ENCODE assay signal across 13 mouse cellular contexts in the genomic region with DNA sequence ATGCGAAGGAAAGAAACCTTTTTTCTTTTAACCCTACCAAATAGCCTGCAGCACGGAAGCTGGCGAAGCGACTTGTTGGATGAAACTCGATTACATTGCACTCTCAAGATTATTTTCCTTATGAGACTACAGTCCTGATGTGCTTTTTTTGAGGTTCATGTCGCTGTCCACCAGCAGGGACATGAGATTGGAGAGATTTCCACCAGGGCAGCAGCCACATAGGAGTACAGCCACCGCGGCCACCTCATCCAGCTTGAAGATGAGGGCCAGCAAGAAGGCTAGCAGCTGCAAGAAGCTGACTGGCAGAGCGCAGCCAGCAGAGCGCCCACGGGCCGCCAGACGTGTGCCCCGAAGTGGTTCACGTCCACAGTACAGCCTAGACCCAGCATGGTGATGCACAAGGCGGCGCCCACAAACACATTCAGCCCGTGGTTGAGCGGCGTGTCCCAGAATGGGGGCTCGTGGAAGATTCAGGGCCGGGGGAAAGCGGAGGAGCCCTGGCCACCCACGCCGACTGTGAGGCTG. TPM values are rescaled to one million over a fixed set of nuclear protein-coding genes. Genes with fewer than 3 reads are reported as not detected.
DNase-seq lines count a peak whose midpoint lies in the region; ATAC-seq and TF ChIP-seq lines count a peak whose summit lies in the region.
"Not testable (repeated sequence)": the region's sequence is repeated elsewhere in the genome, so short reads cannot be mapped to it uniquely, and the experiment has no call there.
"Had no signal": no experiment of that assay in that cellular context is flagged by ENCODE, and none has a peak within 500 bp of the region (broad histone marks: within the 10 kb centered on the region; RNA-seq: fewer than 3 reads in every experiment).

No protein-coding gene starts in this region.

- peaks cover 27% of the 10 kb centered on the region for H3K27me3 ChIP-seq in forebrain, embryonic 12.5 days
- H3K27me3 ChIP-seq in heart, embryonic 14.5 days (ENCODE audit: control insufficient read depth, insufficient read depth, low read length), result peaks cover 27% of the 10 kb centered on the region
- H3K27me3 ChIP-seq in hindbrain, postnatal 0 days (ENCODE audit: insufficient read depth, low read length); midbrain, postnatal 0 days (ENCODE audit: insufficient read depth, low read length); stomach, embryonic 16.5 days (ENCODE audit: control insufficient read depth, insufficient read depth, low read length): not testable (repeated sequence)
- H3K27me3 ChIP-seq in limb, embryonic 12.5 days, result peaks cover 31% of the 10 kb centered on the region
- H3K27me3 ChIP-seq in lung, embryonic 16.5 days (ENCODE audit: control insufficient read depth, insufficient read depth, low read depth, low read length), result peaks cover 11% of the 10 kb centered on the region

- H3K4me2 ChIP-seq in forebrain, embryonic 12.5 days, result peak overlapping the region; percentile 65
- H3K4me2 ChIP-seq in heart, embryonic 14.5 days (ENCODE audit: low read length), result peak overlapping the region; percentile 78
- peak overlapping the region; percentile 56 for H3K4me2 ChIP-seq in hindbrain, postnatal 0 days (ENCODE audit: low read depth, low read length)
- H3K4me2 ChIP-seq in limb, embryonic 12.5 days, result peak overlapping the region; percentile 72
- H3K4me2 ChIP-seq in lung, embryonic 16.5 days (ENCODE audit: low read depth, low read length), result peak overlapping the region; percentile 67
- peak overlapping the region; percentile 54 for H3K4me2 ChIP-seq in midbrain, postnatal 0 days (ENCODE audit: low read depth, low read length, poor library complexity, severe bottlenecking)
- peak overlapping the region; percentile 56 for H3K4me2 ChIP-seq in stomach, embryonic 16.5 days (ENCODE audit: low read depth, low read length)

- peak overlapping the region; percentile 44 for H3K4me3 ChIP-seq in forebrain, embryonic 12.5 days (replicated peaks)
- H3K4me3 ChIP-seq in heart, embryonic 14.5 days (ENCODE audit: control insufficient read depth in 1 of 2, insufficient read depth in 1 of 2, low read depth in 1 of 2, low read length in 2 of 2), result peak overlapping the region; percentile 43 to 45
- H3K4me3 ChIP-seq in hindbrain, postnatal 0 days (ENCODE audit: low read length), result peak overlapping the region; percentile 34
- peak overlapping the region; percentile 42 for H3K4me3 ChIP-seq in limb, embryonic 12.5 days (replicated peaks)
- peak overlapping the region; percentile 50 for H3K4me3 ChIP-seq in lung, embryonic 16.5 days (ENCODE audit: low read length)
- peak overlapping the region; percentile 33 for H3K4me3 ChIP-seq in midbrain, postnatal 0 days (ENCODE audit: low read depth, low read length)
- H3K4me3 ChIP-seq in stomach, embryonic 16.5 days (replicated peaks; ENCODE audit: low read length), result peak overlapping the region; percentile 42

- H3K36me3 ChIP-seq in forebrain, embryonic 12.5 days (replicated peaks); heart, embryonic 14.5 days (ENCODE audit: control insufficient read depth, insufficient read depth, low read length); hindbrain, postnatal 0 days (ENCODE audit: insufficient read depth, low read length); limb, embryonic 12.5 days; lung, embryonic 16.5 days (ENCODE audit: control insufficient read depth, insufficient read depth, low read length); midbrain, postnatal 0 days (ENCODE audit: insufficient read depth, low read length); stomach, embryonic 16.5 days (ENCODE audit: control insufficient read depth, insufficient read depth, low read length): not testable (repeated sequence)

- not testable (repeated sequence) for TF ChIP-seq POLR2A in brain, embryonic 14.5 days (IDR thresholded peaks at IDR 0.05; ENCODE audit: borderline replicate concordance, extremely low read depth, insufficient read depth, insufficient read length, poor library complexity, severe bottlenecking)

- not testable (repeated sequence) for TF ChIP-seq CTCF in brain, embryonic 14.5 days (IDR thresholded peaks at IDR 0.05; ENCODE audit: borderline replicate concordance, extremely low read depth, insufficient read depth, insufficient read length); hindbrain, postnatal 0 days (IDR thresholded peaks at IDR 0.05; ENCODE audit: low read depth); midbrain, postnatal 0 days (IDR thresholded peaks at IDR 0.05)

- H3K4me1 ChIP-seq in forebrain, embryonic 12.5 days; heart, embryonic 14.5 days (ENCODE audit: control insufficient read depth in 2 of 2, insufficient read depth in 2 of 2, low read length in 2 of 2); hindbrain, postnatal 0 days (ENCODE audit: insufficient read depth, low read length); limb, embryonic 12.5 days (replicated peaks); lung, embryonic 16.5 days (replicated peaks; ENCODE audit: control insufficient read depth, insufficient read depth, low read length); midbrain, postnatal 0 days (ENCODE audit: insufficient read depth, low read length); stomach, embryonic 16.5 days (ENCODE audit: control insufficient read depth, insufficient read depth, low read length): not testable (repeated sequence)

- peak overlapping the region; percentile 47; the same call in 1 of the 2 replicates for H3K9ac ChIP-seq in forebrain, embryonic 12.5 days
- 0 out of 2 replicates have a peak overlapping the region, but pooled peaks have one; percentile 21 for H3K9ac ChIP-seq in heart, embryonic 14.5 days (ENCODE audit: low read length)
- not testable (repeated sequence) for H3K9ac ChIP-seq in hindbrain, postnatal 0 days (replicated peaks; ENCODE audit: low read length); lung, embryonic 16.5 days (ENCODE audit: low read length); midbrain, postnatal 0 days (replicated peaks; ENCODE audit: low read length, poor library complexity, severe bottlenecking)
- 0 out of 2 replicates have a peak overlapping the region, but pooled peaks have one; percentile 31 for H3K9ac ChIP-seq in limb, embryonic 12.5 days (replicated peaks)
- peak overlapping the region; percentile 46; the same call in 1 of the 2 replicates for H3K9ac ChIP-seq in stomach, embryonic 16.5 days (ENCODE audit: low read length)

- H3K27ac ChIP-seq in forebrain, embryonic 12.5 days; heart, embryonic 14.5 days (replicated peaks in 1 of 2; ENCODE audit: control insufficient read depth in 1 of 2, insufficient read depth in 1 of 2, low read depth in 2 of 2, low read length in 2 of 2); hindbrain, postnatal 0 days; limb, embryonic 12.5 days; lung, embryonic 16.5 days (ENCODE audit: low read length); midbrain, postnatal 0 days (ENCODE audit: low read depth, low read length); stomach, embryonic 16.5 days (ENCODE audit: low read length): not testable (repeated sequence)

- ATAC-seq in forebrain, embryonic 12.5 days (ENCODE audit: low FRiP score), result peak; percentile 18; the same call in 1 of the 2 replicates
- ATAC-seq in heart, embryonic 14.5 days (ENCODE audit: insufficient number of reproducible peaks, insufficient read depth, low FRiP score, low read depth); limb, embryonic 12.5 days (ENCODE audit: insufficient number of reproducible peaks, insufficient read depth, low FRiP score, low TSS enrichment, low read depth); midbrain, postnatal 0 days (ENCODE audit: low FRiP score); stomach, embryonic 16.5 days (ENCODE audit: insufficient read depth, low FRiP score): not testable (repeated sequence)
- peak; percentile 73 for ATAC-seq in hindbrain, postnatal 0 days
- ATAC-seq in lung, embryonic 16.5 days (ENCODE audit: low read depth), result peak; percentile 20; the same call in 1 of the 2 replicates

- H3K9me3 ChIP-seq in forebrain, embryonic 12.5 days; heart, embryonic 14.5 days (ENCODE audit: control insufficient read depth, low read length); hindbrain, postnatal 0 days (ENCODE audit: low read length); limb, embryonic 12.5 days; lung, embryonic 16.5 days (ENCODE audit: control insufficient read depth, low read length); midbrain, postnatal 0 days (ENCODE audit: low read length); stomach, embryonic 16.5 days (replicated peaks; ENCODE audit: control insufficient read depth, low read length): not testable (repeated sequence)

- 42% methylated on average over 25 of the region's 25 CpGs for WGBS in forebrain, embryonic 12.5 days
- WGBS in heart, embryonic 14.5 days, result 39% methylated on average over 25 of the region's 25 CpGs
- 42% methylated on average over 25 of the region's 25 CpGs for WGBS in hindbrain, postnatal 0 days
- WGBS in limb, embryonic 12.5 days, result 42% methylated on average over 25 of the region's 25 CpGs
- 36% methylated on average over 25 of the region's 25 CpGs for WGBS in lung, embryonic 16.5 days
- WGBS in midbrain, postnatal 0 days, result 46% methylated on average over 25 of the region's 25 CpGs
- 39% methylated on average over 25 of the region's 25 CpGs for WGBS in stomach, embryonic 16.5 days

- DNase-seq in brain, embryonic 14.5 days (ENCODE audit: low read depth), result peak; percentile 30
- DNase-seq in hindbrain, postnatal 0 days (ENCODE audit: low spot score), result peak; percentile 2
- not testable (repeated sequence) for DNase-seq in midbrain, postnatal 0 days (ENCODE audit: low spot score)

RNA-seq across cellular contexts. Expression of gene Gm5868, which starts 0.6 kb away (rescaled TPM):
- polyA plus RNA-seq in brain, embryonic 14.5 days (2012; rRNA removed), result 3.5 and 4.6 TPM in 2 replicates
- 3.2 and 3.5 TPM in 2 replicates for polyA plus RNA-seq in forebrain, embryonic 12.5 days (2016; fragmentation: Nextera tagmentation; extraction: Ambion mirVana)
- polyA plus RNA-seq in heart, embryonic 14.5 days (2014; fragmentation: Nextera tagmentation; extraction: Ambion mirVana), result 0.15 TPM in 2 replicates
- 3.5 and 5.0 TPM in 2 replicates for total RNA-seq in hindbrain, postnatal 0 days (2014; rRNA removed)
- 4.6 and 5.7 TPM in 2 replicates for polyA plus RNA-seq in hindbrain, postnatal 0 days (2015; fragmentation: Nextera tagmentation; extraction: Ambion mirVana)
- 0.40 and 0.74 TPM in 2 replicates for polyA plus RNA-seq in limb, embryonic 12.5 days (2016; fragmentation: Nextera tagmentation; extraction: Ambion mirVana)
- 0.63 TPM in 1 of 2 replicates, not detected in the other for polyA plus RNA-seq in lung, embryonic 16.5 days (2015; fragmentation: Nextera tagmentation; extraction: Ambion mirVana)
- 2.9 and 3.4 TPM in 2 replicates for total RNA-seq in midbrain, postnatal 0 days (2014; rRNA removed)
- polyA plus RNA-seq in midbrain, postnatal 0 days (2015; fragmentation: Nextera tagmentation; extraction: Ambion mirVana), result 4.3 and 4.8 TPM in 2 replicates
- 0.27 and 0.54 TPM in 2 replicates for polyA plus RNA-seq in stomach, embryonic 16.5 days (2015; fragmentation: Nextera tagmentation; extraction: Ambion mirVana)
- total RNA-seq: gastrocnemius, postnatal 14 days; heart, postnatal 14 days had no signal
- polyA plus RNA-seq: C2C12; lung, adult 2 months had no signal

RNA-seq across cellular contexts. Expression of gene Zar1, which starts 5.7 kb away (rescaled TPM):
- polyA plus RNA-seq in brain, embryonic 14.5 days (2012; rRNA removed), result 1.6 and 2.0 TPM in 2 replicates
- 1.1 and 1.8 TPM in 2 replicates for polyA plus RNA-seq in forebrain, embryonic 12.5 days (2016; fragmentation: Nextera tagmentation; extraction: Ambion mirVana)
- polyA plus RNA-seq in heart, embryonic 14.5 days (2014; fragmentation: Nextera tagmentation; extraction: Ambion mirVana), result not detected in 2 replicates
- 5.2 and 5.4 TPM in 2 replicates for total RNA-seq in hindbrain, postnatal 0 days (2014; rRNA removed)
- 7.3 and 8.0 TPM in 2 replicates for polyA plus RNA-seq in hindbrain, postnatal 0 days (2015; fragmentation: Nextera tagmentation; extraction: Ambion mirVana)
- polyA plus RNA-seq in limb, embryonic 12.5 days (2016; fragmentation: Nextera tagmentation; extraction: Ambion mirVana), result 0.83 and 1.8 TPM in 2 replicates
- 0.20 TPM in 1 of 2 replicates, not detected in the other for polyA plus RNA-seq in lung, embryonic 16.5 days (2015; fragmentation: Nextera tagmentation; extraction: Ambion mirVana)
- total RNA-seq in midbrain, postnatal 0 days (2014; rRNA removed), result 3.6 and 5.5 TPM in 2 replicates
- polyA plus RNA-seq in midbrain, postnatal 0 days (2015; fragmentation: Nextera tagmentation; extraction: Ambion mirVana), result 7.3 and 8.6 TPM in 2 replicates
- 0.09 TPM in 1 of 2 replicates, not detected in the other for polyA plus RNA-seq in stomach, embryonic 16.5 days (2015; fragmentation: Nextera tagmentation; extraction: Ambion mirVana)
- total RNA-seq: gastrocnemius, postnatal 14 days; heart, postnatal 14 days; layer of hippocampus, adult 8-10 months had no signal
- polyA plus RNA-seq: C2C12; lung, adult 2 months had no signal

RNA-seq across cellular contexts. Expression of gene Nfxl1, which starts 27.2 kb away (rescaled TPM):
- polyA plus RNA-seq in brain, embryonic 14.5 days (2012; rRNA removed), result 14.7 and 21.6 TPM in 2 replicates
- polyA plus RNA-seq in forebrain, embryonic 12.5 days (2016; fragmentation: Nextera tagmentation; extraction: Ambion mirVana), result 21.8 and 24.8 TPM in 2 replicates
- 14.2 and 14.3 TPM in 2 replicates for polyA plus RNA-seq in heart, embryonic 14.5 days (2014; fragmentation: Nextera tagmentation; extraction: Ambion mirVana)
- 15.9 and 24.3 TPM in 2 replicates for total RNA-seq in hindbrain, postnatal 0 days (2014; rRNA removed)
- polyA plus RNA-seq in hindbrain, postnatal 0 days (2015; fragmentation: Nextera tagmentation; extraction: Ambion mirVana), result 8.7 TPM in 2 replicates
- polyA plus RNA-seq in limb, embryonic 12.5 days (2016; fragmentation: Nextera tagmentation; extraction: Ambion mirVana), result 28.4 and 29.0 TPM in 2 replicates
- 12.8 and 15.9 TPM in 2 replicates for polyA plus RNA-seq in lung, embryonic 16.5 days (2015; fragmentation: Nextera tagmentation; extraction: Ambion mirVana)
- total RNA-seq in midbrain, postnatal 0 days (2014; rRNA removed), result 12.6 and 15.7 TPM in 2 replicates
- 7.9 and 8.2 TPM in 2 replicates for polyA plus RNA-seq in midbrain, postnatal 0 days (2015; fragmentation: Nextera tagmentation; extraction: Ambion mirVana)
- 13.9 and 14.6 TPM in 2 replicates for polyA plus RNA-seq in stomach, embryonic 16.5 days (2015; fragmentation: Nextera tagmentation; extraction: Ambion mirVana)

RNA-seq across cellular contexts. Expression of gene Cnga1, which starts 57.3 kb away (rescaled TPM):
- polyA plus RNA-seq in brain, embryonic 14.5 days (2012; rRNA removed), result not detected in 2 replicates
- not detected in 2 replicates for polyA plus RNA-seq in forebrain, embryonic 12.5 days (2016; fragmentation: Nextera tagmentation; extraction: Ambion mirVana)
- not detected in 2 replicates for polyA plus RNA-seq in heart, embryonic 14.5 days (2014; fragmentation: Nextera tagmentation; extraction: Ambion mirVana)
- total RNA-seq in hindbrain, postnatal 0 days (2014; rRNA removed), result not detected in 2 replicates
- not detected in 2 replicates for polyA plus RNA-seq in hindbrain, postnatal 0 days (2015; fragmentation: Nextera tagmentation; extraction: Ambion mirVana)
- polyA plus RNA-seq in limb, embryonic 12.5 days (2016; fragmentation: Nextera tagmentation; extraction: Ambion mirVana), result not detected in 2 replicates
- polyA plus RNA-seq in lung, embryonic 16.5 days (2015; fragmentation: Nextera tagmentation; extraction: Ambion mirVana), result not detected in 2 replicates
- not detected in 2 replicates for total RNA-seq in midbrain, postnatal 0 days (2014; rRNA removed)
- 0.06 TPM in 1 of 2 replicates, not detected in the other for polyA plus RNA-seq in midbrain, postnatal 0 days (2015; fragmentation: Nextera tagmentation; extraction: Ambion mirVana)
- polyA plus RNA-seq in stomach, embryonic 16.5 days (2015; fragmentation: Nextera tagmentation; extraction: Ambion mirVana), result not detected in 2 replicates
- total RNA-seq: gastrocnemius, postnatal 14 days; layer of hippocampus, adult 8-10 months had no signal
- polyA plus RNA-seq: C2C12 had no signal
